Mouse (Mus musculus): ENCODE measurements at regions not wholly inside any gene's neighbourhood (a gene's known extent, or its start where the extent isn't known, plus 50 kb on each side); places are given as distances from the start of the nearest gene placed in this dataset.

DNA sequence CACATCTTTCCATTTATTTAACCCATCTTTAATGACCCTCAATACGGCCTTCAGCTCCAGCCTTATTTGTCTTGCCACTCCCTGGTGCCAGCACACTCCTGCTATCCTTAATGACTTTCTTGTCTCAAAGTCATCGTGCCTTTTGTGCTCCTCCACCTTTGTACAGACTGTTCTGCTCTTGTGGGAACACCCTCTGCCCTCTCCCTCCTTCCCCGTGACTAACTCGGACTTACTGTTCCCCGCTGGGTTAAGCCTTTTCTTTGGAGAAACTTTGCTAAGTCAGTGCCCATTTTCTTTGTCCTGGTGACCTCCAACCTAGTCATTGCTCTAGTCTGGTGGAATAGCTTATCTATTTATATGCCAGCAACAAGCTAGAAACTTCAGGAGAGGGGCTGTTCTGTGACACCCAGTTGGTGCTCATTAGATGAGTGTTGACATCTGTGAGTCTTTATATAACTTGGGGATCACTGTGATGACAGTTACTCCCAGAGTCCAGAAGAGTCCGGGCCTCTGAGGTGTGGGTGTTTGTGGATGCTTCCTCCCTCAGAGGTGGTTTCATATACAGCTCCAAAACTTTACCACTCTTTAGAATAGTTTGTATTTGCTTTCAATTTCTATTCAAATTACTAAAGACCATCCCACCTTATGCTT is 63.3 kb upstream of the Cerkl start:
- Histone ChIP-seq H3K4me3 (ENCODE audit: low read depth, low read length) (no peak overlapping the region), H3K27ac (ENCODE audit: low read depth) (no peak overlapping the region), H3K4me2 (ENCODE audit: low read depth, low read length) (no peak overlapping the region), H3K36me3 (replicated peaks; ENCODE audit: insufficient read depth, low read length) (no peaks in the 10 kb centered on the region), H3K27me3 (ENCODE audit: insufficient read depth, low read length) (no peaks in the 10 kb centered on the region), H3K9me3 (ENCODE audit: low read length) (no peaks in the 10 kb centered on the region), H3K4me1 (ENCODE audit: insufficient read depth) (no peaks in the 10 kb centered on the region), H3K9ac (replicated peaks) (no peak overlapping the region)
- WGBS (ENCODE audit: insufficient replicate concordance) = 74% methylated on average over 6 of the region's 6 CpGs
- TF ChIP-seq CTCF (IDR thresholded peaks at IDR 0.05; ENCODE audit: low read depth) (no peak), EP300 (IDR thresholded peaks at IDR 0.05; ENCODE audit: low read depth) (no peak)
- ATAC-seq (no peak), DNase-seq (no peak)

DNA sequence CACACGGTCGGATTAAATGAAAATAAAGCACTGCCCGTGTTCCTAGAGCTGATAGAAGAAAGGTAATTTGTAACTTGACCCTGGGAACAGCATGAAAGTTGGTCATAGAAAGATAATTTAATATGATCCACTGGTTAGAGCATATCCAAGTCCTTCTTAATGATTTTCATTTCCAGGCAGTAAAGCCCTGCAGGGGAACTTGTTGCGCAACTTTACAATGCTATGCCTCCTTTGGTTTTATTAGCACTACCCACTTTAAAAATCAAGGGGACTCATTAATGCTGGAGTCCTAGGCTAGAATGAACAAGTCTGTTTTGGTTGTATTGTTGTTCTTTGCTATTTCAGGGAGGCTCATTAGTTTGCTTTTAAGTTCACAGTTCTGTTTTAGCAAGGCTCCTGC is 66.9 kb upstream of the Cerkl start:
- H3K4me2 ChIP-seq (ENCODE audit: low read depth, low read length) = no peak overlapping the region
- no peaks in the 10 kb centered on the region for H3K9me3 ChIP-seq (ENCODE audit: low read length)
- no peak overlapping the region for H3K9ac ChIP-seq (replicated peaks)
- no peaks in the 10 kb centered on the region for H3K27me3 ChIP-seq (ENCODE audit: insufficient read depth, low read length)
- H3K27ac ChIP-seq (ENCODE audit: low read depth) = no peak overlapping the region
- WGBS (ENCODE audit: insufficient replicate concordance) = 74% methylated on average over 4 of the region's 4 CpGs
- no peaks in the 10 kb centered on the region for H3K4me1 ChIP-seq (ENCODE audit: insufficient read depth)
- H3K4me3 ChIP-seq (ENCODE audit: low read depth, low read length) = no peak overlapping the region
- no peak for ATAC-seq
- H3K36me3 ChIP-seq (replicated peaks; ENCODE audit: insufficient read depth, low read length) = no peaks in the 10 kb centered on the region
- TF ChIP-seq CTCF (IDR thresholded peaks at IDR 0.05; ENCODE audit: low read depth) (no peak), EP300 (IDR thresholded peaks at IDR 0.05; ENCODE audit: low read depth) (no peak)
- DNase-seq = no peak

DNA sequence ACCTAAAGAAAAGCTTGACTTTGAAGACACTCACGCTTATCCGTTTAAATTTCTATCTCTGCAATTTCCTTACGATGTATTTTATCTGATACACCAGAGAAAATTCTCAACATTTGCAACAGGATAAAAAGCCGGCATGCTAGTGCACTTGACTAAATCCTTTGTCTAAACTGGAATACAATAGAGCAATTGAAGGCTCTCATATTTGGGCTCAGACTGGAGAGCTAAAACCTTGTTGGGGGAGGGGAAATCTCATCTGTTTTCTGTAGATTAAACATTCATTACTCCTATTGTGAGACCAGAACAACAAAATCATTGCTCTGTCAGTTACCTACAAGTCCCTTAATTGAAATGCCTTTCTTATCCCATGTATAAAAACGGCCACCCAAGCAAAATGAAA is 70.9 kb upstream of the Cerkl start:
- DNase-seq = no peak
- no peak overlapping the region for H3K27ac ChIP-seq (ENCODE audit: low read depth)
- H3K9ac ChIP-seq (replicated peaks) = no peak overlapping the region
- no peaks in the 10 kb centered on the region for H3K4me1 ChIP-seq (ENCODE audit: insufficient read depth)
- no peak overlapping the region for H3K4me2 ChIP-seq (ENCODE audit: low read depth, low read length)
- WGBS (ENCODE audit: insufficient replicate concordance) = 70% methylated on average over 5 of the region's 5 CpGs
- TF ChIP-seq EP300 (IDR thresholded peaks at IDR 0.05; ENCODE audit: low read depth) (no peak), CTCF (IDR thresholded peaks at IDR 0.05; ENCODE audit: low read depth) (no peak)
- H3K36me3 ChIP-seq (replicated peaks; ENCODE audit: insufficient read depth, low read length) = no peaks in the 10 kb centered on the region
- no peaks in the 10 kb centered on the region for H3K9me3 ChIP-seq (ENCODE audit: low read length)
- no peak overlapping the region for H3K4me3 ChIP-seq (ENCODE audit: low read depth, low read length)
- no peaks in the 10 kb centered on the region for H3K27me3 ChIP-seq (ENCODE audit: insufficient read depth, low read length)
- no peak for ATAC-seq

DNA sequence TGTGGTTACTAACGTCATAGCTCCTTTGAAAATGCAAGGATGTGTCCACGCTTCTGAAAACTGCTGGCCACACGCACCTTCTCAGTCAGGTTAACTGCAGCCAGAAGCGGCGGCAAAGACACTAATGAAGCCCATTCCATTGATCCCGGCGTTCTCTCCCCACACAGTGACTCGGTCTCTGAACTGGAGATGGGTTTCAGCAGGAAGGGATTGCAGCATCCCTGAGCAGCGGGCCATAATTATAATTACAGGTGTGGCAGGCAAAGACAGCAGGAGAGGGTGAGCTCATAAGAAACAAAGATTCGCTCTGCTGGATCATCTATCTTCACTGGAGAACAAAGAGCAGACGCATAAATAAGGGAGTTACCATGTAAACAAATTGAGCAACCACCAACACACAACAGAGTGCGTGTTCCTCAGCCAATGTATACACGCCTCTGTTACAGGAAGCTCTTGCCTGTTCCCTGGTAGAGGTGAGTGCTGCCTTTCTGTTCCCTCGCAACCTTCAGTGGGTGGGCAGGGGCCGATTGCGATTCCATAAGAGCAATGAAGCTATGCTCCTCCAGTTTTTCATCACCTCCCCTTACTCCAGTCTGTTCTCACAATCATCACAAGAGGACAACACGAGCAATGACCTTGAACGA is 71.9 kb upstream of the Cerkl start:
- H3K4me2 ChIP-seq (ENCODE audit: low read depth, low read length) = no peak overlapping the region
- H3K9ac ChIP-seq (replicated peaks) = no peak overlapping the region
- 75% methylated on average over 18 of the region's 18 CpGs for WGBS (ENCODE audit: insufficient replicate concordance)
- H3K27ac ChIP-seq (ENCODE audit: low read depth) = no peak overlapping the region
- H3K4me3 ChIP-seq (ENCODE audit: low read depth, low read length) = no peak overlapping the region
- no peak for TF ChIP-seq EP300 (IDR thresholded peaks at IDR 0.05; ENCODE audit: low read depth)
- TF ChIP-seq CTCF (IDR thresholded peaks at IDR 0.05; ENCODE audit: low read depth) = no peak
- no peaks in the 10 kb centered on the region for H3K4me1 ChIP-seq (ENCODE audit: insufficient read depth)
- no peaks in the 10 kb centered on the region for H3K27me3 ChIP-seq (ENCODE audit: insufficient read depth, low read length)
- no peaks in the 10 kb centered on the region for H3K36me3 ChIP-seq (replicated peaks; ENCODE audit: insufficient read depth, low read length)
- no peak for ATAC-seq
- no peak for DNase-seq
- H3K9me3 ChIP-seq (ENCODE audit: low read length) = no peaks in the 10 kb centered on the region

DNA sequence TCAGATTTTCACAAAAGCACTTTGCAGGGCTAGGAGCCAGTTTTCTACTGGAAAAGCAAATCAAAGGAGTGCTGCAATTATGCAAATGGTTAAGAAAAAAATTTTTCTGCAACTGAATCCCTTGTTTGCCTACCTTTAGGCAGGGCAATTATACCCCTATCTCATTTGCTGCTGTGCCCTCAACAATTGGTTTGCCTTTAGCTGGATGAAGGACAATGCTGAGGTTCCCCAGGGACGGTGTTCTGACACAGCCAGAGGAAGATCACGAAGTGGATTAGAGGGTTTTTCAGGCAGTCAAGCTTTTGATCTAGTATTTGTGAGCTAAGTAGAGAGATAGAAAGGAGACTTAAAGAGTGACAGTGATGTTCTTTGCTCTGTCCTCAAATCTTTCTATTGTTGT is 72.6 kb upstream of the Cerkl start:
- Histone ChIP-seq H3K9me3 (ENCODE audit: low read length) (no peaks in the 10 kb centered on the region), H3K4me1 (ENCODE audit: insufficient read depth) (no peaks in the 10 kb centered on the region), H3K27me3 (ENCODE audit: insufficient read depth, low read length) (no peaks in the 10 kb centered on the region), H3K4me2 (ENCODE audit: low read depth, low read length) (no peak overlapping the region), H3K27ac (ENCODE audit: low read depth) (no peak overlapping the region), H3K9ac (replicated peaks) (no peak overlapping the region), H3K4me3 (ENCODE audit: low read depth, low read length) (no peak overlapping the region), H3K36me3 (replicated peaks; ENCODE audit: insufficient read depth, low read length) (no peaks in the 10 kb centered on the region)
- no peak for DNase-seq
- 62% methylated on average over 2 of the region's 2 CpGs for WGBS (ENCODE audit: insufficient replicate concordance)
- TF ChIP-seq EP300 (IDR thresholded peaks at IDR 0.05; ENCODE audit: low read depth) (no peak), CTCF (IDR thresholded peaks at IDR 0.05; ENCODE audit: low read depth) (no peak)
- ATAC-seq = no peak

DNA sequence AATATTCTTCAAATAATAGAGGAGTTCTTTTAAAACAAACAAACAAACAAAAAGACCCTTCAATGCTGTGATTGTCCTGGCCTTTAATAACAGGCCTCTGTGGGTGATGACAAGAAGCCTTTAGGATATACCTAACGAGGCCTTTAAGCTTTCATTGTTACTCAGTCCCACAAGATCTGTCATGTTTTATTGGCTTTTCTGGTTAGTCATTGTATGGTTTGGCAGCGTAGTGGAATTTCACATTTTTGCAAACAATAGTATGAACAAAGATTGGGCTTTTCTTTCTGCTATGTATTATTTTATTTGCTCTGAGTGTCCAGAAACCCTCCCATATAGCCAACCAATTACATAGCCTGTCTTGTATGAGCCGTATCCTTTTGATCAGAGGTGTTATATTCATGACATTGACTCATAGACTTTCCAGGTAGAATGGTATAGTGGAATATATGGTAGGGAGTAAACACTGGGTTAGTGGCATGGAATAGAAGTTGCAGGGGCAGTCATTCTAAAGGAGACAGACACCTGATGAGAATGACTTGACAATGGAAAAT is 76.1 kb upstream of the Cerkl start:
- Histone ChIP-seq H3K4me1 (ENCODE audit: insufficient read depth) (no peaks in the 10 kb centered on the region), H3K4me3 (ENCODE audit: low read depth, low read length) (no peak overlapping the region), H3K36me3 (replicated peaks; ENCODE audit: insufficient read depth, low read length) (no peaks in the 10 kb centered on the region), H3K27ac (ENCODE audit: low read depth) (no peak overlapping the region), H3K9ac (replicated peaks) (no peak overlapping the region), H3K4me2 (ENCODE audit: low read depth, low read length) (no peak overlapping the region), H3K27me3 (ENCODE audit: insufficient read depth, low read length) (no peaks in the 10 kb centered on the region), H3K9me3 (ENCODE audit: low read length) (no peaks in the 10 kb centered on the region)
- ATAC-seq = no peak
- WGBS (ENCODE audit: insufficient replicate concordance) = 70% methylated on average over 3 of the region's 3 CpGs
- DNase-seq = no peak
- TF ChIP-seq EP300 (IDR thresholded peaks at IDR 0.05; ENCODE audit: low read depth) (no peak), CTCF (IDR thresholded peaks at IDR 0.05; ENCODE audit: low read depth) (no peak)
